Mouse (Mus musculus): Measurements from ENCODE around the gene Kat2b. TPM values are rescaled to one million over a fixed set of nuclear protein-coding genes. Genes with fewer than 3 reads are reported as not detected.
"Not testable (repeated sequence)": the region's sequence is repeated elsewhere in the genome, so short reads cannot be mapped to it uniquely, and the experiment has no call there.

The Kat2b gene
- total RNA-seq, 2 experiments from 2014 or later = 41.4 to 57.9 TPM

- ATAC-seq (ENCODE audit: poor library complexity, severe bottlenecking) = no peak
These were observed 2.2 kb downstream of the Kat2b start for GRCm38 (mm10) chr17:53568734-53569386.

- peak; percentile 10; the same call in 1 of the 2 replicates for ATAC-seq (ENCODE audit: poor library complexity, severe bottlenecking)
These were observed 3.2 kb downstream of the Kat2b start for GRCm38 (mm10) chr17:53569829-53570228.

- ATAC-seq (ENCODE audit: poor library complexity, severe bottlenecking) = peak; percentile 66
These were observed 3.8 kb downstream of the Kat2b start for GRCm38 (mm10) chr17:53570361-53570875.

DNA sequence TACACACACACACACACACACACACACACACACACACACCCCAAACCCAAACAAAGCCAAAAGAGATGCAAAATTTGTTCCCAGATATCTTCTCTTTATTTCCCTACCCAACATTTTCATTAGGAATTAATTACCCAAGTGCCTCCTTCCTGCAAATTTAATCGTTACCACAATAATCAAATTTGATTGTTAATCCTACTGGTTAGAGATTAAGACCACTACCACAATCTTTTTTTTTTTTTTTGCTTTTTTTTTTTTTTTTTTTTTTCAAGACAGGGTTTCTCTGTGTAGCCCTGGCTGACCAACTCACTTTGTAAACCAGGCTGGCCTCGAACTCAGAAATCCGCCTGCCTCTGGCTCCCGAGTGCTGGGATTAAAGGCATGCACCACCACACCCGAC is 4.3 kb downstream of the Kat2b start:
- not testable (repeated sequence) for ATAC-seq (ENCODE audit: poor library complexity, severe bottlenecking)

GRCm38 (mm10) chr17:53573019-53573556 is 6.4 kb downstream of the Kat2b start:
- no peak for ATAC-seq (ENCODE audit: poor library complexity, severe bottlenecking)

DNA sequence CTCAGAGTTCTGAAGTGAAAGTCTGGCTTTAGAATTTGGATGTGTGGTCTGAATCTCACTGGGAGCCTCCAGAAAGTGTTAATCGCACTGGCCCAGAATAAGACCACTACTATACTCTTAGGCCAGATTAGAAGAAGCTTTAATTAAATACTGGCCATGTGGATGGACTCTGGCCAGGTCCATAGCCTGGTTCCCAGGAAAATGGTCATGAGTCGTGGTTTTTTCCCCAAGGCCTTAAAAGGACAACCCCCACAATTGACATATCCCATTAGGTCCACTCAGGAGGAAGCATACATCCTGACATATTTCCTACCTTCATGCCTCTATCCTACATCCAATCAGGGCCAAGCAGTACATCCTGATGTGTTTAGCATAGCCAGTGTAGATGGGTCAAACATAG is 10.5 kb downstream of the Kat2b start:
- no peak for ATAC-seq (ENCODE audit: poor library complexity, severe bottlenecking)

DNA sequence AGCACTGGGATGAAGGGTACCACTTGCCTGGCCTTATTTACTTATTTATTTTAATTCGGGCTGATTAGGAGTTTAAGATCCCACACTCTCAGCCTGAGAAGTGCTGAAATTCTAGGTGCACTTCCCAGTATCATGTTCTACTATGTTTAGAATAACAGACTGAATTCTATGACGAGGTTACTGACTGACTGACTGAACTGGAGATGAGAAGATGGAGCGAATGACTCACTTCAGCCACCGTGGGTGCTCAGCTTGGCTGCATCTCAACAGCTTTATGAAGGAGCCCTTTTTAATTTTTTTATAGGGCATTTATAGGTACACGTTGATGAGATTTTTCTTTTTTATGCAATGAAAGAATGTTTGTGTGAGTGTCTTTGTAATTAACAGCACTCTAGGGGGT is 11.1 kb downstream of the Kat2b start:
- no peak for ATAC-seq (ENCODE audit: poor library complexity, severe bottlenecking)

DNA sequence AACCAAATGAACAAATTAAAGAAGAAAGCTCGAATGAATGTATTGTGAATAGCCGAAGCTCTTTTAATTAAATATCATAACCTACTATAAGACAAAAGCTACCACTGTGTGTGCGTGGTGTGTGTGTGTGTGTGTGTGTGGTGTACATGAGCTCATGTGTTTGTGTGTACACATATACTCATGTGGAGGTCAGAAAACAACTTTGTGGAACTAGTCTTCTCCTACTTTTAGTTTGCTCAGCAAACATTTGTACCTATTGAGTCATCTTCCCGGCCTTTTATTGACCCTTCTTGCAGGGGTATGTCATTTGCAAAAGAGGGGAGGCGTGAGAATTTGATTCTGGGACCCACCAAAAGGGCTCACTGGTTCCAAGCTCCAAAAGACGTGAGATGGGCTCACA is 11.6 kb downstream of the Kat2b start:
- no peak for ATAC-seq (ENCODE audit: poor library complexity, severe bottlenecking)

- ATAC-seq (ENCODE audit: poor library complexity, severe bottlenecking) = peak; percentile 15; the same call in 1 of the 2 replicates
These were observed 12.1 kb downstream of the Kat2b start for GRCm38 (mm10) chr17:53578776-53579175.

DNA sequence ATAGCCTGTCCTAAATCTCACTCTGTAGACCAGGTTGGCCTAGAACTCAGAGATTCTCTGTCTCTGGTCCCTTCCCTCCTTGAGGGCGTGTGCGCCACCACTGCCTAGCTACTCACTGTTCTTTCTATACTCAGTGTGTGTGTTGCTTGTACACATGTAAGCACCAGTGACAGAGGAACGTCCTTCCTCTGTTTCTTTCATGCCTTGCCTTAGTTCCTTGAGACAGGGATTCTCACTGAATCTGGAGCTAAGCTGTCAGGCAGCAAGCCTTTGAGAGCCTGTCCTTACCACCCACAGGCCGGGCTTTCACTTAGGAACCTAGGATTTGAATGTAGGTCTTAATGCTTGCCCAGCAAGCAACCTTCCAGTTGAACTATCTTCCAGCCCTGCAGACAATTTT is 13.0 kb downstream of the Kat2b start:
- no peak for ATAC-seq (ENCODE audit: poor library complexity, severe bottlenecking)

GRCm38 (mm10) chr17:53580237-53580636 is 13.6 kb downstream of the Kat2b start:
- no peak for ATAC-seq (ENCODE audit: poor library complexity, severe bottlenecking)

GRCm38 (mm10) chr17:53582026-53582585 is 15.4 kb downstream of the Kat2b start:
- no peak for ATAC-seq (ENCODE audit: poor library complexity, severe bottlenecking)

DNA sequence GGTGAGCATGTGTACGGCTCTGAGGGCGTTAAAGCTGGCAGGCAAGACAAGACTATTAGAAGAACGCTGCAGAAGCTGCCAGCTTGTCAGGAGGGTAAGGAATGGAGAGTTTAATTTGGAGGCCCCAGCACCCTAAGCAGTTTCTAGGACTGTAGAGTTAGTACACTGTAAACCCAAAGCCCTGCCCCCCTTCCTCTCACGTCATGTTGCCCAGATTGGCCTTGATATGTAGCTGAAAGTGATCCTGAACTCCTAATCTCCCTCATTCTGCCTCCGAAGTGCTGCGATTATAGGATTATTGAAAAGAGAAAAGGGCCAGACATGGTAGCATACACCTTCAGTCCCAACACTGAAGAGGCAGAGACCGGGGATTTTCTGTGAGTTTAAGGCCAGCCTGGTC is 16.1 kb downstream of the Kat2b start:
- no peak for ATAC-seq (ENCODE audit: poor library complexity, severe bottlenecking)

DNA sequence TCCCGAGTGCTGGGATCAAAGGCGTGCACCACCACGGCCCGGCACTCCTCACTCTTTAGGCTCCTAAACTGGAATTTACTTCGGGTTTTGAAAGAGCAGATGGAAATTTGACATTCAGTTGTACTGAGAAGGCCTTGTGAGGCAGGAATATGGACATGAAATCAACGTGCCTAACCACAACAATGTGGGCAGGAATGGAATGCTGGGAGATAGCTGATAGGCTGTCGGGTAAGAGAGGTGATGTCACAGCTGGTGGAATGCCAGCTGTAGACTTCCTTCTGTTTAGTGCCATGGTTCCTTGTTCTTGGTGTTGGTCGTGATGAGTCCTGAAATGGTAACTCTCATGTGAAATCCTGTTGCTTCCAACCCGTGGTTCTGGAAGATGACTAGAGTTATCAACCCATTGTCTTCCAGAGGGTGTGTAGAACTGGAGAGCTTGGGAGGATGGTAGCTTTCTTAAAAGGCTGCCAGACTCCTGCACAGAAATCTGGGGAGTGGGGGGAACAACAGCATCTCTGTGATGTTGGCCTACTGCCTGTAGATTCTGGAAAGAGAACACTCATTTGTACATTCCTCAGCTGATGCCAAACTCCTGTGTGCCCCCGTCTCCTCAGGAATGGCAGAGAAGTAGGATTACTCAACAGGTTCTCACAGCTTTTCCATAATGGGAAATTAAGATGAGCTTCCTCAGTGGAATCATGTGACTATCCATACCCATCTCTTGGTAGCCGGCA is 17.4 kb downstream of the Kat2b start:
- ATAC-seq (ENCODE audit: poor library complexity, severe bottlenecking) = no peak

DNA sequence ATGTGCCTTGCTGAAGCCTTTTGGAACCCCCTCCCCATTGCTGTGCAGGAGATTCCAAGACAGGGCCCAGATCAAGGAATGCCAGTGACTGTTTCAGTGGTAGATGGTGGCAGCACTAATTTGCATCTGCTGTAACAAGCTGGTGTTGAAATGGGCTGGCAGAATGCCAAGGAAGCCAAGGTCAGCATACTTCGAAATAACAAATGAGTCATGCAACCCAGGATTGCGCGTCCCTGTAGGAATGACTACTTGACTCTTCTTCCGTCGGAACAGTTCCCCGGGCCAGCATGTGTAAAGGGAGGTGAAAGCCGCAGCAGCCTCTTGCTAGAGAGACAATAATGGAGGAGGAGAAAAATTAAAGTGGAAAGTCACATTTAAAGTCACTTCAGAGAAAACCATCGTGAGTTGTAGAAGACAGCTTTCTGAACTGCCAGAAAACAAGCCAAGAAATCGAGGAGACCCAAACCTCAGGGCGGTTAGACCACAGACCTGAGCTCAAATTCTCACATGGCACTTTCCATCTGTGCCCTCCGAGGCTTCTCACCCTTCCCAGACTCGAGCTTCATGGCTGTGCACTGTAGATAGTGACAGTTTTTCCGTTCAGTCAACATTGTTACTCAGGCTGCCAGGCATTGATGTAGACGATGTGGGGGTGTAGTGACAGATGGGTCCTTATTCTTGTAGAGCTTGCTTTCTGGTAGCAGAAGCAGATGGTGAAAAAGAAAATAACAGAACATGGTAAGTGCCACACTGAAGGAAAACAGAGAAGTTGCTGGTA is 20.6 kb downstream of the Kat2b start:
- peak; percentile 77 for ATAC-seq (ENCODE audit: poor library complexity, severe bottlenecking)

DNA sequence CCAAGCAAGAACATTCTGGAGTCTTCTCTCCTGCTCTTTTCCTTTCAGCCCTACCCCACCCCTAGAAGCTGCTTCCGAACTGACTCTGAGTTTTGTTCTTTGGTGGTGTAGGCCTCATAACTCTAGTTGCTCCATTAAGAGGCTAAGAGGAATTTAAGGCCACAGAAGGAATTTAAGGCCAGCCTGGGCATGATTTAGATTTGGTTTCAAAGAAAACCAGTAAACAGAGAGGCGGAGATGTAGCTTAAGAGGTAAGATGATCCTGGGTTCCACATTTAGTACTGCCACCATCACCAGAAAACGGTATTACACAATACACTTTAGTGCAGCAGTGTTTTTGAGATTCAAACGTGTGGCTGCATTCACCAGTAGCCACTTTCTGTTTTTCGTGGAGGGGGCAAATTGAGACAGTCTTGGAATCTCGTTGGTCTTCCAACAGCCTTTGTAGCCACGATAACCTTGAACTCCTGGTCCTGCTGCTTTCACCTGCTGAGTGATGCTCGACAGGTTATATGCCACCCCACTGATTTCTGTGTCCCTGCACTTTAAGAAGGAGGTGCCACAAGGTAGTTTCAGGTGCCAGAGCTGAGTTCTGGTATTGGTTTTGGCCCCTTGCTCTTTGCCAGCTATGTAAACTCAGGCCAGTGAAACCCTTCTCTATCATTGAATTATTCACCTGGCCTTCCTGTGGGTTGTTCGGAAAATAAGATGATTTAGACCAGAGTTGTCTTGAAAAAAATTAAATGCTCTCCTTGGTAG is 21.6 kb downstream of the Kat2b start:
- 0 out of 2 replicates have a peak, but pooled peaks have one; percentile 28 for ATAC-seq (ENCODE audit: poor library complexity, severe bottlenecking)

- ATAC-seq (ENCODE audit: poor library complexity, severe bottlenecking) = no peak
These were observed 23.4 kb downstream of the Kat2b start for GRCm38 (mm10) chr17:53590110-53590509.

- ATAC-seq (ENCODE audit: poor library complexity, severe bottlenecking) = no peak
These were observed 25.2 kb downstream of the Kat2b start for GRCm38 (mm10) chr17:53591910-53592309.

DNA sequence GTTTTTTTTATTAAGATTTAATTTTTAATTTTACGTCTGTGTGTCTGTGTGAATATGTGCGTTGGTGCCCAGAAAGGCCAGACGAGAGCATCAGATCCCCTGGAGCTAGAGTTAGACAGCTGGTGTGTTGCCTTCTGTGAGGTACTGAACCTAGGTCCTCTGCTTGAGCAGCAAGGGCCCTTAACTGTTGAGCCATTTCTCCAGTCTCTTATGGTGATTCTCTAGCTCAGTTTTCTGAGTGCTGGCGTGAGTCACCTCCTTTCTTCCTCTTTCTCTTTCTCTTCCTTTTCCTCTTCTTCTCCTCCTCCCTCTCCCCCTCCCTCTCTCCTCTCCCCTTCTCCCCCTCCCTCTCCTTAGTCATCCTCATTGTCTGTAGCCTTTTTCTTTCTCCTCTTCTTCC is 27.9 kb downstream of the Kat2b start:
- peak; percentile 88 for ATAC-seq (ENCODE audit: poor library complexity, severe bottlenecking)

GRCm38 (mm10) chr17:53595527-53595926 is 28.9 kb downstream of the Kat2b start:
- no peak for ATAC-seq (ENCODE audit: poor library complexity, severe bottlenecking)

Measured in megakaryocyte, adult 5-6 weeks (primary cell).